Mouse (Mus musculus) CD8-positive naive resting alpha-beta T cell, adult 2 months (primary cell): ENCODE measurements around the gene Hspa1a.
"Not testable (repeated sequence)": the region's sequence is repeated elsewhere in the genome, so short reads cannot be mapped to it uniquely, and the experiment has no call there.

Experiments
- DNase-seq, 2 experiments: peaks; one replicate each; pipeline ENCODE4 v3.0.0; 2022; ENCODE audit warnings: low read depth in 2 of 2, low spot score in 2 of 2

Gene Hspa1a

GRCm38 (mm10) chr17:34972069-34972749 is at the start of gene Hspa1a, which contains the start of gene Hspa1l:
Gene Hspa1a (minus strand): TSS chr17:34972156.
Gene Hspa1l (plus strand): TSS chr17:34972703.
- DNase-seq = peak; percentile 13 to 57

GRCm38 (mm10) chr17:35021163-35021808 is 49.3 kb upstream of the Hspa1a start:
- peak; percentile 87 to 92 for DNase-seq

- no peak for DNase-seq
Observed at GRCm38 (mm10) chr17:35020551-35020950, 48.6 kb upstream of the Hspa1a start.

- DNase-seq = no peak
Observed at GRCm38 (mm10) chr17:35019894-35020293, 47.9 kb upstream of the Hspa1a start.

GRCm38 (mm10) chr17:35018171-35018570 is 46.2 kb upstream of the Hspa1a start:
- DNase-seq = no peak

- DNase-seq = no peak
Observed at GRCm38 (mm10) chr17:35017706-35018030, 45.7 kb upstream of the Hspa1a start.

- no peak for DNase-seq
Observed at GRCm38 (mm10) chr17:35016791-35017705, 45.1 kb upstream of the Hspa1a start.

- DNase-seq = no peak
Observed at GRCm38 (mm10) chr17:35016376-35016775, 44.4 kb upstream of the Hspa1a start, which contains the start of gene Vwa7. Gene Vwa7 (plus strand): TSS chr17:35016579.

GRCm38 (mm10) chr17:35015296-35015695 is 43.3 kb upstream of the Hspa1a start:
- no peak for DNase-seq

GRCm38 (mm10) chr17:35013221-35013620 is 41.3 kb upstream of the Hspa1a start:
- DNase-seq = no peak

- DNase-seq = no peak
Observed at GRCm38 (mm10) chr17:35012430-35012829, 40.5 kb upstream of the Hspa1a start.

- DNase-seq = no peak
Observed at GRCm38 (mm10) chr17:35011440-35011839, 39.5 kb upstream of the Hspa1a start.

GRCm38 (mm10) chr17:35009586-35009985 is 37.6 kb upstream of the Hspa1a start:
- no peak for DNase-seq

- no peak for DNase-seq
Observed at GRCm38 (mm10) chr17:35007387-35007991, 35.5 kb upstream of the Hspa1a start.

GRCm38 (mm10) chr17:35005902-35006301 is 33.9 kb upstream of the Hspa1a start:
- not testable (repeated sequence) for DNase-seq

- DNase-seq = no peak
Observed at GRCm38 (mm10) chr17:35005158-35005557, 33.2 kb upstream of the Hspa1a start.

- DNase-seq = no peak
Observed at GRCm38 (mm10) chr17:35004075-35004717, 32.2 kb upstream of the Hspa1a start.

GRCm38 (mm10) chr17:35003022-35003838 is 31.3 kb upstream of the Hspa1a start:
- DNase-seq = no peak

GRCm38 (mm10) chr17:35002153-35002865 is 30.4 kb upstream of the Hspa1a start:
- DNase-seq = no peak
